Mouse (Mus musculus) fat pad, adult 2 months (tissue): Measurements from ENCODE around the gene Rasa3.

Experiments used
- DNase-seq: peaks from one replicate; pipeline ENCODE4 v3.0.0-alpha.2; 2011; ENCODE audit warnings: low read depth, low spot score; ENCODE audit errors: extremely low read depth

Rasa3 gene

DNA sequence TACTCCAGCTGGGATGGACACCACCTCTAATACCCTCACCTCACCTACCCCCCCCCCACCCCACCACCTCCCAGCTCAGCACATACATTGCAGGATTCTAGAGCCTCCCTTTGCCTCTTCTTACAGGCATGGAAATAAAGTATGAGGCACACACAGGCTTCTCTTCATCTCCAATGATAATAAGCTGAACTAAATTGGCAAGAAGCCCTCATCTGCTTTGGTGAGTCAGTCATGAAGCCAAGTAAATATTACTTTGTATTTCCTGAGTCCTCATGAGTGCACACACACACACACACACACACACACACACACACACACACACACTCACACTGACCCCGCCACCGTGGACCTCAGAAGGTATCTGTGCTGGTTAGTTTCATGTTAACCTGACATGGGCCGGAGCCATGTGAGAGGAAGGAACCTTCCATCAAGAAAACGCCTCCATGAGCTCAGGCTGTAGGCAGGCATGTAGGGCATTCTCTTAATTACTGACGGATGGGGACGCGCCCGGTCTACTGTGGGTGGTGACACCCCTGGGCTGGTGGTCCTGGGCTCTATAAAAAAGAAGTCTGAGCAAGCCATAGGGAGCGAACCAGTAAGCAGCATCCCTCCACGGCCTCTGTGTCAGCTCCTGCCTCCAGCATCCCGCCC lies 26.7 kb downstream of the Rasa3 start:
- DNase-seq = no peak

DNA sequence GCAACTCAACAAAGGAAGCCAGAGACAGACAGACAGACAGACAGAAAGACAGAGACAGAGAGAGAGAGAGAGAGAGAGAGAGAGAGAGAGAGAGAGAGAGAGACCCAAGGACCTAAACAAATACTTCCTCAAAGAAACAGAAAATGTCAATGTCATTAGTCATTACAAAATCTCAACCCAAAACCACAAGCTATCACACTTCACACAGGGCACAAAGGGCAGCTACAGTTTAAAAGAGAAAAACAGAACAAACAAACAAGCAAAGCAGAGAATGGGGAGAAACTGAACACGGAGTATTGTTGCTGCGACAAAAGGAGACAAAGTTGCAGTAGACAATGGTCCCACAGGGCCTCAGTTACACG lies 28.3 kb downstream of the Rasa3 start:
- DNase-seq = no peak

DNA sequence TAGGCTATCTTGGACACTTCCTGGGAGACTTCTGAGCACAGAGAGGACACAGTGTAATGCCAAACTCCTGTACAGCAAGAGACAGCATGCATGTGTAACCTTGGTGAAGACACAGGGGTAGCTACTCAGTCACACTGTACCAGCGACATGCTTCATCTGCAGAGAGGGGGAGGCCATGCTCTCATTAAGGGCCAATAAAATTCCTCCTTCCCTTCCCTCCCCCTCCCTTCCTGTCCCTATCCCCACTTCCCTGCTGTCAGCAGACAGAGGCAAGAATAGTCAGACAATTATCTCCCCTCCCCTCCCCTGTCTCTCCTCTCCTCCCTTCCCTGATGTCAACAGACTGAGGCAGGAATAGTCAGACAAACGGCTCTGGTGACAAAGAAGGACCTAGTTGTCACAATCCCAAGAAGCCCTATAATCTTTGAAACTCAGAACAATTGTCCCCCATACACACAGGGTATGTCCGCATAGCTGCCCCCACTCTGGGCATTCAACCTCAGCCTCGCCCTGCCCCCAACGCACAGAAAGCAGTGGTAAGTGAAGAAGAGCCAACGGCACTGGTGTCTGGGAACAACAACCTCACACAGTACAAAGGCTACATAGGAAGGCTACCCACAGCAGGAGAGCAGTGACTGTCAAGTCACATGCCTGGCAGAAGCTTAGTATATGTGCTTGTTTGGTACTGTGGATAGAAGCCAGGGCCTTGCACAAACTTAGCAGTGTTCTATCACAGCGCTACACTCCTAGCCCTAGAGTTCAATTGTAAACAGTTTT lies 28.8 kb downstream of the Rasa3 start:
- peak; percentile 78 for DNase-seq

DNA sequence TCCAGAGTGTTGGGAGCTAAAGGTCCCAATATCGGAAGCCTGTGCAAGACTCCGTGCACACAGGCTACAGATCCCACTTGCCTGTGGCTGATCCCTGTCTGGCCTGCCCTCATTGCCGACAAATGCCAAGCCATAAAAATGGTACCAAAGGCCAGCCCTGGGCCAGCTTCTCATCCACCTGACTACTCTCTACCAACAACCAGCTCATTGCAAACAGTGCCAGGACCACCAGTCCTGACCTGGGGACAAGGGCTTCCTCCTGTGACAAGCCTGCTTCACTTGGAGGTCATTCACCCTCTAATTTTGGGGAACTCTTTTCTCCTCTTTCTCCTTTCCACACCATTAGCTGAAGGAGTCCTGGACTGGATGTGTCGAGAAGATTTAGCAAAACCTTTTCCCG lies 29.8 kb downstream of the Rasa3 start:
- no peak for DNase-seq

DNA sequence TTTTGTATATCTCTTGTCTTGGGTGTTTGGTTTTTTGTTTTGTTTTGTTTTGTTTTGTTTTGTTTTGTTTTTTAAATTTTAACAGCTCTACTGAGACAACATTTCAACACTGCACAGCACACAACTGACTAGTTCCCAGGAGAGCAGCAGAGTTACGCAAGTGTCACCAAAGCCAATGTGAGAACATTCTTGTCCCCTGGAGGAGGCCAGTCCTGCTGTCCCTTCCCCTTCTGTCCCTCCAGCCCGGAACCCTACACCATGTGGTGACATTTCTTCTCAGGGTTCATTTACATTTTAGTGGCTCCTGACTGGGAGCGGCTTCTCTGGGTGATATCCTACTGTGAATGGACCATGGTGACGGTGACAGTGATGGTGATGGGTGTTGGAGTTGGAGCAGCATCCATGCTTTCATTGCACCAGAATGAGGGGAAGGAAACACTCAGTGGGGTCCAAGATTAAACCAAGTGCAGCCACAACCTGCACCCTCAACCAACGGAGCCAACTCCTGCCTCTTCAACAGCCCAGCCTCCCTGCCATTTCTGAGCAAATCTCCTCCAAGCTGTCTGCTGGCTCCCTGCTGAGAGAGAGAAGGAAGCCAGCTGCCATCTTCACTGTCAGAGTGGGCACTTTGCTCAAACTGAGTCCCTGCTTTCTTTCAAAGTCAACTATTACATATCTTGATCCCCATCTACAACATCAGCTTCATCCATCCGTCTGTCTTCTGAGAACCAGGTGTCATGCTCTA lies 32.3 kb downstream of the Rasa3 start:
- no peak for DNase-seq

DNA sequence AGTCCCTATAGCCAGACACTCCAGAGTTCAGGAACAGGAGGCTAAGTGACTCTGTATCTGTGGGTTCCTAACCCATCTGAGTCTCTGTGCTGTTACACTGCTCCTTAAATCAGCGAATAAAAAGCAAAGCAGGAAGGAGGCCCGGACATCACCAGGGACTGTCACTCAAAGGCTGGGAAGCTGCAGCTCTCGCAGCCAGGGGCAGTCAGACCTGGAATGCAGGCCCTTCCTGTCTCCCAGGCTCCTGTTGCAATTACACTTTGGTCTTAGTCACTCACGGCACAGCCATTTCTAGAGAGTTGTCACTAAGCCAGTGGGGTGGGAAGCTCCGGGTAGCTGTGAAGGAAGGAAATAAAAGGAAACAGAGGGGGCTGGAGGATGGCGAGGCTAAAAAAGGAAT lies 33.2 kb downstream of the Rasa3 start:
- DNase-seq = no peak

DNA sequence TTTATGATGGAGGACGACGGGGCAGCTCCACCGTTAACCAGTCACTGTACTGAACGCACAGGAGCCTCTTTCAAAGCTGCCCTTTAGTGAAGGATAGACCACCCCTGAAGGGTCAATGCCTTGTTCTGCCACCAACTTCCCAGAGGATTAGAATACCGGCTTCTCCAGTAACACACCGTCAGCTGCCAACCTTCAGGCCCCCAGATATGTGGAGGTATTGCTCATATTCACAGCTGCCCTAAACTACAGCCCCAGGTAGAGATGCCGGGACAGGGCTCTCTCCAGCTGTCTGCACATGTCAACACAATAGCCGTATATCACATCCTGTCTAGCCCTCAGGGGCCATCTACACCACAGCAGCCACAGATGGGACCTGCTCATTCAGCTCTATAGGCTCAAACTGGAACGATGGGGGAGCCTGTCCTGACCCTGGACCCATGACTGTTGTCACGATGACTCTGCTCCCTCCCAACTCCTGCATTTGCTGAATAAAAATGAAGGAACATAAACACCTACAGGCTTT lies 34.7 kb downstream of the Rasa3 start:
- no peak for DNase-seq

DNA sequence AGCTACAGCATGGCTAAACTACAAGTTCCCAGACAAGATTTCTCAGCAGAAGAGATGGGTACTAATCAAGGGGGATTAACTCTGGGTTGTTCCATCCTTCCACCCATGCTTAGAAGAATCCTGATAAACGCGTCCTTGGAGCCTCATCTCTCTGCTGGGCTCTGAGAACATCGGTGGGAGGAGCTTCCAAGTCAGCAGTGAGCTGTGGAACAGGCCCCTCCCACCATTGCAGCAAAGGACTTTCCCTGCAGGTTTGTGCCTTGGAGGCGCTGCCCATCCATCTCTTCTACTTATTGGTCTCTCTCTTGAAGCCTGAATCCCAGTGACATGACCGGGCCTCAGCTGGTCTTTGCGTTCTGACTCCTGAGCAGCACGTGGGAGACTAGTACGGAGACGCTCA lies 36.2 kb downstream of the Rasa3 start:
- DNase-seq = no peak

DNA sequence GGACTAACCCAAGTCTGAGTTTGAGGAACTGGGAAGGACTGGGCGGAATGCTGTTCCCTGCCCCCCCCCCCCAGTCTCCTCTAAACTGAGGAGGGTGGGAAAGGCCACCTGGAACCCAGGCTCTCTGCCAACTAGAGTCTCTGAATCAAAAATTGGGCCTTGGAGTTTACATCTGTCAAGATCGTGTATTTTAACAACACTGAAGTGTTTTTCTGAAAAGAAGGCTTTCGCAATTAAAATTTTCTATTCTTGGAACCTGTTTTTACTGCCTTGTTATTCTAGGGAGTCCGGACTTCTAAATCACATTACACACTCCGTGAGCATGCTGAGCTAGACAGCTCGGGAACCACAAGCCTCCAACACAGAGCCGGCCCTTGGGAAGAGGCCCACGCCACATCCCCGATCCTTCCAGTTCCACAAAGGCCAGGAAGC lies 36.9 kb downstream of the Rasa3 start:
- no peak for DNase-seq

DNA sequence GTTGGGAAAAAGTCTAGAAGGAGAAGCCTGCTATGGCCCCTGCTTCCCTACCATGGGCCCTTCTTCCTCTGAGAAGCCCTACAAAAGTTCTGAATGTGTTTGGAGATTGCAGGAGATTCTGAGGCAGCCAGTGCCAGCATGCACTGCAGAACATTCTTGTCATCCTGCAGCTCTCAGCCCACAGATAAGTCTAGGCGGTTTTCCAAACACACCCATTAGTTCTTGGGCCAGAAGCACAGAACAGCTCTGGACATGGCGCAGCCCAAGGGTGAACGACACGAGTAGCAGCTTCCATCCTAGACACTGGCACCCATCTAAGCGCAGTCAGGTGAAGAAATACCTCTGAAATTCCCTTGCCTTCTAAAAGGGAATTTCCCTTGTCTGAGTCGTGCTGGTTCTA lies 44.3 kb downstream of the Rasa3 start:
- no peak for DNase-seq

DNA sequence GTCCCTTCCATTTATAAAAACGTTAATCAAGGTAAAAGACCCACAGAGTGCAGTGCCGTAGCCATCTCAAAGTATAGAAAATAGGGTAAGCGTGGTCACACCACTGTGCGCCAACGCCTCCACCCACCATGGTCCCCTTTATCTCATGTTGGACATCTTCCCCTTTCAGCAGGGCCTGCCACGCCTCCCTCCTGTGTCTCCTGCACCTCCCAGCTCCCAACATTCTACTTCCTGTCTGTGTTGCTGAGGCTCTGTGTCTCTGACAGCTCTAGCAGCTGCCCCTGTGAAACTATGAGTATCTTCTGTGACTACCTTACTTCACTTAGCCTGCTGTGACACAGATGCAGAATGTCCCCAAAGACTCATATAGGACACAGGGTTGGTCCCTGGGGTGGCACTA lies 45.1 kb downstream of the Rasa3 start:
- no peak for DNase-seq

DNA sequence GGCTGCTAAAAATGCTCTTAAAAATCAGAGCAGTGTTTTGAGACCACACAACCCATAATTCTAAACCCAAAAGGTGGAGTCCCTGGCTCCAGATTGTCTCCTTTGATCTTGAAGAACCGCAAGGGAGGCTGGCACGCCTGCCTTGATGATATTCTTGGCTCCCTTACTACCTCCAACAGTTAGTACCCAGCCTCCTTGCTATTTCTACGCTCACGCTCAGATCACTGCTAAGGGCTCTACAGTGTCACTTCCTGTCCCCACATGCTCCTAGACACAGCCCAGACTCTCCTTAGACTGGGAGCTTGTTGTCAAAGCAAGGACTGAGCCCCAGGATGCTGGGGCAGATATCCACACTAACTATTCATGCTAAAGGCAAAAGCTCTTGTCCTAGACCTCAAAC lies 46.6 kb downstream of the Rasa3 start:
- DNase-seq = no peak

DNA sequence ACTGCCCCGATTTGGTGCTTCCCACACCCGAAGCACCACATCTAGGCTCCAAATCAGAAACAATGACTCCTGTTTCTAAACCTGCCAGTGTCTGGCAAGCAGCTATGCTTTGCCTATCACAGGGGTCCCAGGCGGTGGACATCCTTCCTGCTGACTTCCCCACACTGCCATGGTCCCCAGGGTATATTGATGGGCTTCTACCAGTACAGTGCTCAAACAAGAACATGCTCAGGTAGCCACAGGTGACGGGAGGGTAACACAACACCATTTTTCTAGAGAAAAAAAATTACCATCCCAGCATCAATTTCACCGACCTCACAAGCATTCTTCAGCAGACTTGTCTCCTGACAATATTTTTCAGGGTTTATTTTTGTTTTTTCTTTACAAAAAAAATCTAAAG lies 47.2 kb downstream of the Rasa3 start:
- no peak for DNase-seq

DNA sequence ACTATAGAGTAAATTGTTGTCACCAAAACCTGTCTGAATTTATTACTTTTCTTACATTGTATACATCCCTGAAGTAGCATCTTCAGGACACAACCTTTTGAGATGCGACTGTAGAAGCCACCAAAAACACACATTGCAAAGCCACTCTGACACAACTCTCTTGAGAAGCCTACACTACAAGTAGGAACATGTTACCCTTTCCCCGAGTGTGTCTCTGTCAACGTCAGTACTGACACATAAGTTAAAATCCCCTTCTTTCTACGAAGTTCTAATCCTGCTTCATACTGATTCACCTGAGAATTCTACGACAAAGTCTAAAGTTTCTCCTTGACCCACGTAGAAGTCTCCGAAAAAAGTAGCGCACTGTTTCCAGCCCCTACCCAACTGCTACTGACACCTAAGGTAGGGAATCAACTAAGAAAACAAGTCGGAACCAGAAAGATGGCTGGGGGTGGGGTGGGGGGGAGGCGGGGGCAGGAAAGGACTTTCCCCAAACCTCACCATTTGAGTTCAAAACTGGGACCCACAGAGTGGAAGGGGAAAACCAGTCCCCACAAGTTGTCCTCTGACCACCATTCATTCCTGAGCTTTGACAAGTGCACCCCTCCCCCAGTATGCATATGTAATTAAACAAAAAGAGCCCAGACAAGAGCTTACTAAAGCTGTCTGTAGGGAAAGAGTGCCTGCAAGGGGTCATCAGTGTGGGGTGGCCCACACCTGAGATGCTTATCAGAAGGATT lies 47.9 kb downstream of the Rasa3 start:
- no peak for DNase-seq

DNA sequence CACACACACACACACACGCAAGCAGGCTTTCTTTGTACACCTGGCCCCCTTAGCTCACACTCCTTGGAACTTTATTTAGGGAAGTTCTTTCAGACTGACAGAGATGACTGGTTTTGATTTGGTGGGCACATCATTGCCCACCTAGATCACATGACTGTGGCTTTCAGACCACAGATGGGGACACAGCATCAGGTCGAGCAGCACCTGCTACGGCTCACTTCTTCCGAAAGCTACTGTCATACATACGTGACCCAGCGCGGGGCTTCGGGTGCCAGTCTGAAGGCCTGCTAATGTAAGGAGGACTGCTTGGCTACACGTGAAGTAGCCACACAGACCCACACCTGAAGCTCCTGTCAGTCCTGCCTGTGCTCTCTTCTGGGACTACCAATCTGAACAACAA lies 49.3 kb downstream of the Rasa3 start:
- no peak for DNase-seq

DNA sequence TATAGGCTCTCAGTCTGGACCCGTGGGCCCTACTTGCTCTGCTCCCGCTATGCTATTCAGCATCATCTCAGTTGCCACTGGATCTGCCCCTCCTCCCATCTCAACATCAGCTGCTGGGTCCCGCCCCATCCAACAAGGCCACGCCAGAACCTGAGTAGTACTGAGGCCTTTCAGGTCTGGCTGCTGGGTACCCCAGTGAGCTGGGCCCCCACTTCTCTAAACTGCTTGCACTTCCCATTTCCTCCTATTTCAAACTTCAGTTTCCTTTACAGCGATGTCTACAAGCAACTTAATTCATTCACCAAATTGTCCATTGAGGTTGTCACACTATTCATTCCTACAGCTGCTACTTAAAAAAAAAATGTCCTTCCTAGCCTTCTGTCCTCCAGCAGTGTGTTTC lies 49.8 kb downstream of the Rasa3 start:
- DNase-seq = no peak

DNA sequence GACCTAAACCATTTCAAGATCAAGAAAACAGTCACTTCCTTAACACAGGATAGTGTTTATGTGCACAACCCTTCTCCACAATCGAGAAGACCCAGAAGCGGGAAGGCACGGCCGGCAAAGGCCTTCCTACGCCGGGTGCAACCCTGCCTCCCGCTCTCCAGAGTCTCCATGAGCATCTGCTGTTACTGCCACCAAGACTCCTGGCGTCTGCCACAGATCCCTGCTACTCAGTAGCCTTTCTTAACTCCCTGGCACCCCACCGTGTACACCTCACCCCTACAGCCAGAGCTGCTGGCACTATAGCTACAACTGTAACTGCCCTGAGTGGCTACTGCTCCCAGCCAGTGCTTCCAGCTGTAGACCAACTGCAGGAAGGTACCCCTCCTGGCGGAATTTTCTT lies 51.3 kb downstream of the Rasa3 start:
- DNase-seq = no peak

DNA sequence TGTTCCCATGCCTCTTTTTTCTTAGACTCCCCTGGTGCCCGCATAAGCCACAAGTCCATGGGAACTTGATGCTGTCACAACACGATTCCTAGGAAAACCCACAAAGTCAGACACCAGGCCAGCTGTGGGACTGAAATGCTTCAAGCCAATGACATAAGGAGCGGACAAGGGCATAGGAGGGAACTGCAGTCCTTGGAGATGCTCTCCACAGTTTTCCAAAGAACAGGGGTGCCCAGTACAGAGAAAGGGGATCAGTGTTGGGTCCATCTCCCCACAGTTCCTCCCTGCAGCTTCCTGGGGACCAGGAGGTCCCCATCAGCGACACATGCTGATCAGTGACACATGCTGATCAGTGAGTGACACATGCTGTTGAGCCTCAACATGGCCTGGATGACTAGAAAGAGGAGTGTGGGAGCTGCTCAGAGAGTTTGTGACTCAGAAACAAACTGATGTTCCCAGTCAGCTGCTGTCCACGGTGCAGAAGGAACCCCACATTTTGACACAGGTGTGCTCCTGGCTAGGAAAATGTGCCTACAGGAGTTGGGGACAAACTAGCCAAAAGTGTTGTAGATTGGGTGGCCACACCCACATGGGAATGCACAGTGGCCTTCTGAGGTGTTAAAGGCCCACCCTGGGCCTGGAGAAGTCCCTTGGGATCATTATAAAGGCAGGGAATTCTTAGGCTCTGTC lies 52.0 kb downstream of the Rasa3 start:
- DNase-seq = no peak

DNA sequence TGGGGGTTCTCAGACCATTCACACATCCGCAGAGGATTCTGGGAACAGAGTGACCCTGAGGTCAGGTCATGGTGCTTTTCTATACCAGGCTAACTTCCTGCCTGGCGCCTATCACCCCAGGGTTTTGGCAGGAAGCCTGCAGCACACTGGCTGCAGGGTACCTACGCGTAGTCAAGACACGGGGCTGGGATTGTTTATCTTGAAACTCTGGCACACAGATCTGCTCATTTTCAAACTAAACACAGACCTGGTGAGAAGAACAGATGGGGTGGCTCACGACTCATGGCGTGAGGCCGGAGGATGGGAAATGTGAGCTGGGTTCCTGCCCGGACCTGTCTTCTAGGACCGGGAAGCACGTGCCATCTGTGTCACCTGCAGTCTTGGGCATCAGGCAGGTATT lies 52.5 kb downstream of the Rasa3 start:
- no peak for DNase-seq

DNA sequence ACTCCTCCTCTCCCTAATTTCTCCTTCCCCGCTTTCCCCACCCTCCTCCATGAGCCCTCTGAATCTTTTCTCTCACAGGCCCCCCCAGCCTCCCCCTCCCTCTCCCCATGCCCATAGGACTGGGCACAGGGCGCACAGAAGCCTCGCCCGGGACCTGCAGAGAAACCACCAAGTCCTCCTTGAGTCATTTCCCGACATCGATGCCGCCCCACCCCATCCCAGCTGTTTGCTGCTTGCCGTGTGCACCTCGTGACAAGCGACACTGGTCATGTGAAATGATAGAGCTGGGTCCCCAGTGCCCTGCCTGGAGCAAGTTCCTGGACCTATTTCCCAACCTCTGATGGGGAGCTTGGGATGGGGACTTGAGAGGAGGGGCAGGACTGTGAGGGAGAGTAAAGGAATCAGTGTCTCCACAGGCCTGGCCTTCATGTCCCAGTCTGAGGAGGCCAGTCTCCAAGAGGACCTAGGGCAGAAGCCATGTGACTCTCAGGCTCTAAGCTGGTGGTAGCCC lies 53.4 kb downstream of the Rasa3 start:
- DNase-seq = no peak
